Mouse (Mus musculus): ENCODE measurements around the gene Ist1. TPM values are rescaled to one million over a fixed set of nuclear protein-coding genes. Genes with fewer than 3 reads are reported as not detected.

Gene Ist1
- polyA plus RNA-seq (2014; fragmentation: Nextera tagmentation; extraction: Ambion mirVana): 172 and 186 TPM in 2 replicates

DNA sequence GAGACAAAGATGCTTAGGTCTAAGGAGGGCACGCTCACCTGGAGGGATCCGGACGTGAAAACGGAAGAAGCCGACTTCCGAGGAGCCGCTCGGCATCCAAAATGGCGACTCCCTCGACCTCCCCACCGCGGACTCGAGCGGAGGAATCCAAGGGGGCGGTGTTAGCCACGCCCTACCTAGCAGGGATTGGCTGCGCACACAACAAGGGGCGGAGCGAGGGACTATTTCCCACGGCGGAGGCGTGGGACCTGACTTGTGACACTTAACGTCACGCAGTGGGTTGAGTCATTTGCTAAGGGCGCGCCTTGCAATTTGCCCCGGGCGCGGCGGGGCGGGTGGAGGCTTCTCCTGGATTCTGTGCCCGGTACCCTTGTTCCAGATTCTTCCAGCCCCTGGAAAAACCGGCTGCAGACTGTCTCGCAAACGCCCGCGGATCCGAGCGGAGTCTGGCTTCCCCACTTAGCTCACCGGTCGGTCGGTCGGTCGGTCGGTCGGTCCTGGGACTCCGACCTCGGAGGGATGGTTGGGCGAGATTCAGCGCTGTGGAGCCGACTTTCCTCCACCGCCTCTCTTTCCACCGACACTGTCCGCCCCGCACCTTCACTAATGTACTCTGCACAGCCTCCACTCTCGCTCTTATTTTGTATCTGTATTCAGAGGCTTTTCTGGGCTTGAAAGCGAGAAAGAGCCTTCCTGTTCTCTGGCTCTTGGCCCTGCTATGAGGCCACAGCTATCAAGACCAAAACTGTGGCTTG is at the start of gene Ist1:
Gene Ist1 (minus strand): TSS at position 115 of the 755 bp plus-strand sequence.
- Histone ChIP-seq H3K36me3 (ENCODE audit: control insufficient read depth, insufficient read depth, low read length) (no peaks in the 10 kb centered on the region), H3K27ac (ENCODE audit: low read depth, low read length) (peak within 1 kb of the TSS; percentile 41; the same call in 1 of the 2 replicates), H3K9ac (ENCODE audit: low read length) (peak within 1 kb of the TSS; percentile 97), H3K9me3 (ENCODE audit: control insufficient read depth, low read length) (no peaks in the 10 kb centered on the region), H3K27me3 (ENCODE audit: control insufficient read depth, insufficient read depth, low read length) (no peaks in the 10 kb centered on the region), H3K4me2 (ENCODE audit: low read depth, low read length, severe bottlenecking) (peak within 1 kb of the TSS; percentile 66), H3K4me1 (replicated peaks; ENCODE audit: control insufficient read depth, insufficient read depth, low read length) (peaks cover 4% of the 10 kb centered on the region; the same call in 1 of the 2 replicates), H3K4me3 (ENCODE audit: low read depth, low read length) (peak within 1 kb of the TSS; percentile 97)
- ATAC-seq (replicated peaks; ENCODE audit: low FRiP score) (peak; percentile 98), DNase-seq (ENCODE audit: low spot score) (peak; percentile 99)
- under 1% methylated on average over 57 of the region's 57 CpGs for WGBS

DNA sequence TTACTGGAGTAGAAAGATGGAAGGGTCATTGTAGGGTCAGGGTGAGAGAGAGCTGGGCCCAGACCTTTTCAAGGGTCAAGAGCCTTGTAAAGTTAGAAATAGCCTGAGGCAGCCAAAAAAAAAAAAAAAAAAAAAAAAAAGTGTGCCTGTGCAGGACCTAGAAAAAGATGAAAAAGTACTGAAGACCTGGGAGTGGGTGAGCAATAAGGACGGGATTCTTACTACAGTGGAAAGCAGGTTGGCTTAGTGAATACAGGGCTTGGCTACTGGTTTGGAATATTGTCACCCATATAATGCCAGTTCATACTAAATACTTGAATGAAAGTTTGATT is 45.0 kb upstream of the Ist1 start:
- ATAC-seq (replicated peaks; ENCODE audit: low FRiP score) (no peak), DNase-seq (ENCODE audit: low spot score) (no peak)
- peaks cover 2% of the 10 kb centered on the region for H3K4me1 ChIP-seq (replicated peaks; ENCODE audit: control insufficient read depth, insufficient read depth, low read length)
- no peaks in the 10 kb centered on the region for H3K27me3 ChIP-seq (ENCODE audit: control insufficient read depth, insufficient read depth, low read length)
- H3K9ac ChIP-seq (ENCODE audit: low read length): no peak overlapping the region; the same call in 1 of the 2 replicates
- peak overlapping the region; percentile 95 for H3K4me3 ChIP-seq (ENCODE audit: low read depth, low read length)
- H3K27ac ChIP-seq (ENCODE audit: low read depth, low read length): no peak overlapping the region
- H3K4me2 ChIP-seq (ENCODE audit: low read depth, low read length, severe bottlenecking): peak overlapping the region; percentile 88; the same call in 1 of the 2 replicates
- WGBS: 81% methylated on average over 1 of the region's 1 CpGs
- no peaks in the 10 kb centered on the region; the same call in 1 of the 2 replicates for H3K36me3 ChIP-seq (ENCODE audit: control insufficient read depth, insufficient read depth, low read length)
- no peaks in the 10 kb centered on the region for H3K9me3 ChIP-seq (ENCODE audit: control insufficient read depth, low read length)

DNA sequence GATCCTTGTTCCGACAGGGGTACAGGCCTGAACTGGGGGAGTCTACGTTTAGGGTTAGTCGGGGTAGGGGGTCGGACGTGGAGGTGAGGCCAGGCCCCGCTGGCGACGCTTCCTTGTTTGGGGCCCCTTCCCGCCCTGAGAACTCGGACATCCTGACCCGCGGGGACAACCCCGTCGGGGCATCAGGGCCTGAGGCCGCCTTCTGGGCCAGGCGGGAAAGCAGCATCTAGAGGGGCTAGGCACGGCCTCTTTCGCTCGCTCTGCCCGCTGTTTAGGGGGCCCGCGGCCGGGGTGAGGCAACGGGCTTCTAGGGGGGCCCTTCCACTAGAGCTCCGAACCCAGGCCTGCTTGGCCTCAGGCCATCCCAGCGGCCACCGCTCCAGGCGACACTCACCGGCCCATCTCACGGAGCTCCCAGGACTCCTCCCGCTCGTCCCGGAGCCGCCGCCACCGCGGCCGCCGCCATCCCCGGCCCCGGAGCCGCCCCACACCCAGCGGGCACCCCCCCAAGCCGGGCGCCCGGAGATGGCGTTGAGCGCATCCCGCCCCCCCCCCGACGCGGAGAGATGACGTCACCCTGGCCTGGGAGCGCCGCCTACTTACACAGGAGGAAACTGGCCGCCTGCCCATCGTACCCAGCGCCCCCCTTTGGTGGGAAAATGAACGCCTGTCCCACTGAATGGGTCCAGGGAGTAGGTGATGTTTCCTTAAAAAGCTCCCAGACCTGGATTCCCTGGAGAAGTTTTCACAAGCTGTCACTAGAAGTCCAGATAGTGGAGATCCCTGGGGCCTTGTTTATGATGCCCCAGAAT is 44.4 kb upstream of the Ist1 start, which contains the start of gene Atxn1l:
Gene Atxn1l (minus strand): TSS at position 503 of the 812 bp plus-strand sequence.
- H3K27me3 ChIP-seq (ENCODE audit: control insufficient read depth, insufficient read depth, low read length): no peaks in the 10 kb centered on the region
- peak within 1 kb of the TSS; percentile 95 for H3K4me3 ChIP-seq (ENCODE audit: low read depth, low read length)
- WGBS: under 1% methylated on average over 56 of the region's 59 CpGs
- H3K9ac ChIP-seq (ENCODE audit: low read length): peak within 1 kb of the TSS; percentile 97
- peaks cover 2% of the 10 kb centered on the region for H3K4me1 ChIP-seq (replicated peaks; ENCODE audit: control insufficient read depth, insufficient read depth, low read length)
- peak within 1 kb of the TSS; percentile 88 for H3K4me2 ChIP-seq (ENCODE audit: low read depth, low read length, severe bottlenecking)
- H3K27ac ChIP-seq (ENCODE audit: low read depth, low read length): 0 out of 2 replicates have a peak within 1 kb of the TSS, but pooled peaks have one; percentile 25
- H3K9me3 ChIP-seq (ENCODE audit: control insufficient read depth, low read length): no peaks in the 10 kb centered on the region
- DNase-seq (ENCODE audit: low spot score) (peak; percentile 98), ATAC-seq (replicated peaks; ENCODE audit: low FRiP score) (peak; percentile 90)
- H3K36me3 ChIP-seq (ENCODE audit: control insufficient read depth, insufficient read depth, low read length): no peaks in the 10 kb centered on the region; the same call in 1 of the 2 replicates

DNA sequence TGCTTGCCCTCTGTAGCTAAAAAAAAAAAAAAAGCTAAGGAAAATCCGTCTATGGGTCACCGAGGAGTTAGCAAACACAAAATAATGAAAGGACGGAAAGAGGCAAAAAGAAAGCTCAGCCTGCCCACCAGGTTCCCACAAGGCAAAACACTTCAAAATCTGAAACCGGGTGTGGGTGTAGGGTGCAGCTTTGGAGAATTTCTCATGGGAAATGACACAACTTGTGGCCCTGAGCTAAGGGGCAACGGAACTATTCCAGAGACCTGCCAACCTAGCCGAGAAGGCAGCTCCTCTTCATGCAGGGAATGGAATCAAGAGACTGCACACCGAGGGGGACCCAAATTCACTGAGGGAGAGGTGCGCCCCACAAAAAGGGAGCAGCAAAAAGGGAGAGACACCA is 43.8 kb upstream of the Ist1 start:
- Histone ChIP-seq H3K27ac (ENCODE audit: low read depth, low read length) (no peak overlapping the region), H3K27me3 (ENCODE audit: control insufficient read depth, insufficient read depth, low read length) (no peaks in the 10 kb centered on the region), H3K4me2 (ENCODE audit: low read depth, low read length, severe bottlenecking) (peak overlapping the region; percentile 88), H3K4me3 (ENCODE audit: low read depth, low read length) (peak overlapping the region; percentile 95), H3K36me3 (ENCODE audit: control insufficient read depth, insufficient read depth, low read length) (no peaks in the 10 kb centered on the region; the same call in 1 of the 2 replicates), H3K9me3 (ENCODE audit: control insufficient read depth, low read length) (no peaks in the 10 kb centered on the region), H3K9ac (ENCODE audit: low read length) (peak overlapping the region; percentile 97), H3K4me1 (replicated peaks; ENCODE audit: control insufficient read depth, insufficient read depth, low read length) (peaks cover 2% of the 10 kb centered on the region)
- DNase-seq (ENCODE audit: low spot score): no peak
- WGBS: 9% methylated on average over 8 of the region's 8 CpGs
- no peak for ATAC-seq (replicated peaks; ENCODE audit: low FRiP score)

- Histone ChIP-seq H3K9me3 (ENCODE audit: control insufficient read depth, low read length) (no peaks in the 10 kb centered on the region), H3K9ac (ENCODE audit: low read length) (no peak overlapping the region), H3K27me3 (ENCODE audit: control insufficient read depth, insufficient read depth, low read length) (no peaks in the 10 kb centered on the region), H3K36me3 (ENCODE audit: control insufficient read depth, insufficient read depth, low read length) (no peaks in the 10 kb centered on the region; the same call in 1 of the 2 replicates), H3K4me3 (ENCODE audit: low read depth, low read length) (no peak overlapping the region), H3K27ac (ENCODE audit: low read depth, low read length) (no peak overlapping the region), H3K4me2 (ENCODE audit: low read depth, low read length, severe bottlenecking) (no peak overlapping the region), H3K4me1 (replicated peaks; ENCODE audit: control insufficient read depth, insufficient read depth, low read length) (peaks cover 2% of the 10 kb centered on the region)
- WGBS: 92% methylated on average over 3 of the region's 3 CpGs
- ATAC-seq (replicated peaks; ENCODE audit: low FRiP score): no peak
- DNase-seq (ENCODE audit: low spot score): no peak
Measured at GRCm38 (mm10) chr8:109734018-109734417, 41.0 kb upstream of the Ist1 start.

DNA sequence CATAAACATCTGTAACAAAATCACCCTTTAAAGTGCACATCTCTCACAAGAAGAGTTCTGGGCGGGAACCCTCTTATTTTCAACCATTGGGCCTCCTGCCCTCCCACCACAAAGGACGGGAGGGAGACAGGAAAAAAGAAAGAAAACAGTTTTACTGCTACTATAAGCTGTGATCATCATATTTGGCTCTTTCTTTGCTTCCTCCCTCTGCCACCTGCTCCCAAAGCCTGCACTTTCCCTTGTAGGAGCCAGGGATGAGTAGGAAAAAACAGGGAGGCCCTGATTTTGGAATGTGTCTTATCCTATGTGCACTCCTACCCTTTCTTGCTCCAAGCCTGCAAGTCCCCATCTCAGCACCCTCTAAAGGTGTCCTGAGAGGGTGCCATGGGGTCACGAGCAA is 38.0 kb upstream of the Ist1 start:
- no peak for DNase-seq (ENCODE audit: low spot score)
- Histone ChIP-seq H3K9me3 (ENCODE audit: control insufficient read depth, low read length) (no peaks in the 10 kb centered on the region), H3K4me1 (replicated peaks; ENCODE audit: control insufficient read depth, insufficient read depth, low read length) (no peaks in the 10 kb centered on the region; the same call in 1 of the 2 replicates), H3K36me3 (ENCODE audit: control insufficient read depth, insufficient read depth, low read length) (no peaks in the 10 kb centered on the region; the same call in 1 of the 2 replicates), H3K4me2 (ENCODE audit: low read depth, low read length, severe bottlenecking) (no peak overlapping the region), H3K4me3 (ENCODE audit: low read depth, low read length) (no peak overlapping the region), H3K27me3 (ENCODE audit: control insufficient read depth, insufficient read depth, low read length) (no peaks in the 10 kb centered on the region), H3K9ac (ENCODE audit: low read length) (no peak overlapping the region), H3K27ac (ENCODE audit: low read depth, low read length) (no peak overlapping the region)
- no peak for ATAC-seq (replicated peaks; ENCODE audit: low FRiP score)
- 75% methylated on average over 3 of the region's 3 CpGs for WGBS

- WGBS: 94% methylated on average over 3 of the region's 3 CpGs
- Histone ChIP-seq H3K36me3 (ENCODE audit: control insufficient read depth, insufficient read depth, low read length) (peaks cover 27% of the 10 kb centered on the region), H3K4me2 (ENCODE audit: low read depth, low read length, severe bottlenecking) (no peak overlapping the region), H3K9me3 (ENCODE audit: control insufficient read depth, low read length) (no peaks in the 10 kb centered on the region), H3K9ac (ENCODE audit: low read length) (no peak overlapping the region), H3K4me1 (replicated peaks; ENCODE audit: control insufficient read depth, insufficient read depth, low read length) (no peaks in the 10 kb centered on the region), H3K27me3 (ENCODE audit: control insufficient read depth, insufficient read depth, low read length) (no peaks in the 10 kb centered on the region), H3K4me3 (ENCODE audit: low read depth, low read length) (no peak overlapping the region), H3K27ac (ENCODE audit: low read depth, low read length) (no peak overlapping the region)
- ATAC-seq (replicated peaks; ENCODE audit: low FRiP score) (no peak), DNase-seq (ENCODE audit: low spot score) (no peak)
Measured at GRCm38 (mm10) chr8:109725106-109725505, 32.0 kb upstream of the Ist1 start.

GRCm38 (mm10) chr8:109714961-109715360 is 21.9 kb upstream of the Ist1 start:
- WGBS: 95% methylated on average over 5 of the region's 5 CpGs
- DNase-seq (ENCODE audit: low spot score) (peak; percentile 17), ATAC-seq (replicated peaks; ENCODE audit: low FRiP score) (no peak)
- Histone ChIP-seq H3K27ac (ENCODE audit: low read depth, low read length) (no peak overlapping the region), H3K4me2 (ENCODE audit: low read depth, low read length, severe bottlenecking) (no peak overlapping the region), H3K27me3 (ENCODE audit: control insufficient read depth, insufficient read depth, low read length) (no peaks in the 10 kb centered on the region), H3K4me3 (ENCODE audit: low read depth, low read length) (no peak overlapping the region), H3K9me3 (ENCODE audit: control insufficient read depth, low read length) (no peaks in the 10 kb centered on the region), H3K9ac (ENCODE audit: low read length) (no peak overlapping the region), H3K36me3 (ENCODE audit: control insufficient read depth, insufficient read depth, low read length) (peaks cover 28% of the 10 kb centered on the region), H3K4me1 (replicated peaks; ENCODE audit: control insufficient read depth, insufficient read depth, low read length) (no peaks in the 10 kb centered on the region)
